Mouse (Mus musculus) lung, postnatal 25 days (tissue): ENCODE results near the gene Psmd7.

Experiments
- DNase-seq: peaks from one replicate; pipeline ENCODE4 v3.0.0; 2022; ENCODE audit warnings: low spot score

Psmd7 gene

GRCm38 (mm10) chr8:107578132-107578531 is 10.1 kb downstream of the Psmd7 start:
- no peak for DNase-seq

- no peak for DNase-seq
Observed at GRCm38 (mm10) chr8:107577640-107578039, 10.6 kb downstream of the Psmd7 start.

- DNase-seq, result peak; percentile 84
Observed at GRCm38 (mm10) chr8:107576702-107577101, 11.6 kb downstream of the Psmd7 start.

- DNase-seq, result peak; percentile 56
Observed at GRCm38 (mm10) chr8:107574771-107575170, 13.5 kb downstream of the Psmd7 start.

- DNase-seq, result peak; percentile 53
Observed at GRCm38 (mm10) chr8:107572497-107572896, 15.8 kb downstream of the Psmd7 start.

GRCm38 (mm10) chr8:107571486-107572135 is 16.7 kb downstream of the Psmd7 start:
- no peak for DNase-seq

GRCm38 (mm10) chr8:107571046-107571445 is 17.2 kb downstream of the Psmd7 start:
- DNase-seq, result no peak

GRCm38 (mm10) chr8:107562164-107562563 is 26.1 kb downstream of the Psmd7 start:
- DNase-seq, result no peak

- DNase-seq, result no peak
Observed at GRCm38 (mm10) chr8:107560820-107561536, 27.3 kb downstream of the Psmd7 start.

- DNase-seq, result no peak
Observed at GRCm38 (mm10) chr8:107556511-107556936, 31.7 kb downstream of the Psmd7 start.

- DNase-seq, result no peak
Observed at GRCm38 (mm10) chr8:107555231-107555630, 33.0 kb downstream of the Psmd7 start.

GRCm38 (mm10) chr8:107552234-107552633 is 36.0 kb downstream of the Psmd7 start:
- DNase-seq, result peak; percentile 23

GRCm38 (mm10) chr8:107546817-107547216 is 41.4 kb downstream of the Psmd7 start:
- no peak for DNase-seq

GRCm38 (mm10) chr8:107546154-107546553 is 42.1 kb downstream of the Psmd7 start:
- peak; percentile 6 for DNase-seq

- DNase-seq, result no peak
Observed at GRCm38 (mm10) chr8:107545621-107546152, 42.6 kb downstream of the Psmd7 start.

GRCm38 (mm10) chr8:107544651-107545174 is 43.6 kb downstream of the Psmd7 start:
- peak; percentile 14 for DNase-seq

- DNase-seq, result no peak
Observed at GRCm38 (mm10) chr8:107544211-107544610, 44.1 kb downstream of the Psmd7 start.

- DNase-seq, result no peak
Observed at GRCm38 (mm10) chr8:107543714-107544113, 44.5 kb downstream of the Psmd7 start.

GRCm38 (mm10) chr8:107542151-107542550 is 46.1 kb downstream of the Psmd7 start:
- no peak for DNase-seq

- DNase-seq, result no peak
Observed at GRCm38 (mm10) chr8:107541369-107541768, 46.9 kb downstream of the Psmd7 start.

- DNase-seq, result no peak
Observed at GRCm38 (mm10) chr8:107540623-107541022, 47.6 kb downstream of the Psmd7 start.

GRCm38 (mm10) chr8:107537472-107537871 is 50.8 kb downstream of the Psmd7 start:
- DNase-seq, result no peak
